19 mouse cellular contexts compared by ENCODE assay signal in the genomic region with DNA sequence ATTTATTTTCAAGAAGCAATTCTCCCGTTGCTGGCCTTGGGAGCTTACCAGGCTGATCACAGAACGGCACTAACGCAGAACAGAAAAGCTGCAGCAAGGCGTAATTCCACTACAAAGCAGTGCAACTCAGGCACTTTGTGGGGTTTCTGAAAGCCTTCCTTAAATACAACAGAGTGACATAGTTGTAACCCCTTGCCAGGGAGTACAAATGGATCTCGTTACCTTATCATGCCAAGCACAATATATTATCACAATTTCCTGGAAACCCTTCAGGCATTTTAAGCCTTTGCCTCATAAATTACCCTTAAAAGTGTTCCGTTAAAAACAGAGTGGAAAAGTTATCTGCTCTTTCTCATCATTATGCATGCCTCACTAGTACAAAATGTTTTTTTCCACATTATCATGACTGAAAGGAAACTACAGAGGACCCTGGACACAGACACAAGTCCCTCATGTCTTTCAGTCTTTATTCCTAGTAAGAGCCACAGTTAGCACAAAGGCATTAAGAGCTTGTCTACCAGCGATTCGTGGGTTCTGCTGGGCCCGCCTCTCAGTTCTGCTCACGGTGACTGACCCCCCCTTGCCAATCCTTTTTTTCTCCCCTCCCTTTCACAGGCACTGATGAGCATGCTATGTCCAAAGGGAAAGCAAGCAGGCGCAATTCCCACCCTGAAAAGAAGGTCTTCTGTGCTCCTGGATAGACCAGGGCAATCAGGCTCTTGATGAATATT. TPM values are rescaled to one million over a fixed set of nuclear protein-coding genes. Genes with fewer than 3 reads are reported as not detected.
A peak's percentile ranks its signal among the peaks of the same experiment; 100 is the strongest.
DNase-seq lines count a peak whose midpoint lies in the region; ATAC-seq lines count a peak whose summit lies in the region.
"Had no signal": no experiment of that assay in that cellular context is flagged by ENCODE, and none has a peak within 500 bp of the region (broad histone marks: within the 10 kb centered on the region; RNA-seq: fewer than 3 reads in every experiment).

No protein-coding gene starts in this region.

- H3K27me3 ChIP-seq in embryonic facial prominence, embryonic 11.5 days (ENCODE audit: control insufficient read depth, insufficient read depth, low read length), result no peaks in the 10 kb centered on the region
- H3K27me3 ChIP-seq in embryonic facial prominence, embryonic 10.5 days (replicated peaks; ENCODE audit: low read depth, poor library complexity, severe bottlenecking), result no peaks in the 10 kb centered on the region
- H3K27me3 ChIP-seq in kidney, embryonic 16.5 days (ENCODE audit: insufficient read depth, low read length), result no peaks in the 10 kb centered on the region
- H3K27me3 ChIP-seq: midbrain, embryonic 13.5 days had no signal

- 44% methylated on average over 11 of the region's 11 CpGs for WGBS in embryonic facial prominence, embryonic 11.5 days
- WGBS in embryonic facial prominence, embryonic 10.5 days, result 49% methylated on average over 11 of the region's 11 CpGs
- 14% methylated on average over 11 of the region's 11 CpGs for WGBS in kidney, embryonic 16.5 days

- no peaks in the 10 kb centered on the region for H3K9me3 ChIP-seq in embryonic facial prominence, embryonic 11.5 days (replicated peaks; ENCODE audit: control insufficient read depth, low read length)
- no peaks in the 10 kb centered on the region for H3K9me3 ChIP-seq in embryonic facial prominence, embryonic 10.5 days
- no peaks in the 10 kb centered on the region for H3K9me3 ChIP-seq in kidney, embryonic 16.5 days (ENCODE audit: low read length)
- H3K9me3 ChIP-seq: G1E had no signal

- H3K4me3 ChIP-seq in embryonic facial prominence, embryonic 11.5 days (ENCODE audit: low read depth, low read length), result no peak overlapping the region
- no peak overlapping the region for H3K4me3 ChIP-seq in embryonic facial prominence, embryonic 10.5 days
- no peak overlapping the region for H3K4me3 ChIP-seq in kidney, embryonic 16.5 days (ENCODE audit: low read length)
- H3K4me3 ChIP-seq: erythroblast, embryonic 14.5 days; midbrain, embryonic 13.5 days had no signal

- DNase-seq in embryonic facial prominence, embryonic 11.5 days (ENCODE audit: low spot score), result peak; percentile 23
- no peak for DNase-seq in embryonic facial prominence, embryonic 10.5 days (ENCODE audit: low spot score)
- DNase-seq in kidney, postnatal 4 days, result no peak
- DNase-seq in embryo, embryonic 11 days, result peak; percentile 36
- DNase-seq in thymus, postnatal 36 days, result no peak
- no peak for DNase-seq in thymus, postnatal 10 days (ENCODE audit: low spot score in 2 of 2)
- DNase-seq: cerebellum, postnatal 10 days; gastrocnemius, postnatal 14 days; layer of hippocampus, postnatal 36 days; liver; thymus, adult 18-20 months had no signal

- no peak overlapping the region for H3K27ac ChIP-seq in embryonic facial prominence, embryonic 11.5 days (replicated peaks; ENCODE audit: low read depth, low read length)
- H3K27ac ChIP-seq in embryonic facial prominence, embryonic 10.5 days (replicated peaks), result no peak overlapping the region
- peak overlapping the region; percentile 46 for H3K27ac ChIP-seq in kidney, embryonic 16.5 days (ENCODE audit: low read length)
- H3K27ac ChIP-seq: midbrain, embryonic 13.5 days had no signal

- no peak for ATAC-seq in embryonic facial prominence, embryonic 11.5 days (replicated peaks; ENCODE audit: insufficient number of reproducible peaks, low FRiP score, low TSS enrichment, low read depth)
- ATAC-seq in kidney, embryonic 16.5 days (ENCODE audit: low FRiP score, low TSS enrichment), result peak; percentile 35; the same call in 1 of the 2 replicates
- ATAC-seq in megakaryocyte progenitor cell, adult 5-6 weeks (replicated peaks; ENCODE audit: poor library complexity), result peak; percentile 17; the same call in 1 of the 2 replicates
- ATAC-seq: activated CD4-positive, CD25-positive, alpha-beta regulatory T cell, adult 4 months; lung, postnatal 0 days; midbrain, embryonic 13.5 days had no signal

- no peaks in the 10 kb centered on the region for H3K36me3 ChIP-seq in embryonic facial prominence, embryonic 11.5 days (replicated peaks; ENCODE audit: control insufficient read depth, insufficient read depth, low read depth, low read length)
- H3K36me3 ChIP-seq in embryonic facial prominence, embryonic 10.5 days (replicated peaks), result no peaks in the 10 kb centered on the region
- no peaks in the 10 kb centered on the region for H3K36me3 ChIP-seq in kidney, embryonic 16.5 days (ENCODE audit: insufficient read depth, low read length)
- H3K36me3 ChIP-seq: G1E; midbrain, embryonic 13.5 days had no signal

- H3K4me1 ChIP-seq in embryonic facial prominence, embryonic 11.5 days (ENCODE audit: control insufficient read depth, insufficient read depth, low read length), result no peaks in the 10 kb centered on the region
- H3K4me1 ChIP-seq in embryonic facial prominence, embryonic 10.5 days, result peaks cover 17% of the 10 kb centered on the region; the same call in 1 of the 2 replicates
- peaks cover 8% of the 10 kb centered on the region; the same call in 1 of the 2 replicates for H3K4me1 ChIP-seq in kidney, embryonic 16.5 days (ENCODE audit: insufficient read depth, low read length)

- no peak overlapping the region for H3K9ac ChIP-seq in embryonic facial prominence, embryonic 11.5 days (replicated peaks; ENCODE audit: low read length)
- H3K9ac ChIP-seq in kidney, embryonic 16.5 days (replicated peaks; ENCODE audit: low read length), result no peak overlapping the region
- H3K9ac ChIP-seq: midbrain, embryonic 13.5 days had no signal

- no peak overlapping the region for H3K4me2 ChIP-seq in embryonic facial prominence, embryonic 11.5 days (ENCODE audit: low read depth, low read length)
- H3K4me2 ChIP-seq in kidney, embryonic 16.5 days (replicated peaks; ENCODE audit: low read depth, low read length), result peak overlapping the region; percentile 7; the same call in 1 of the 2 replicates
- H3K4me2 ChIP-seq: midbrain, embryonic 13.5 days had no signal

RNA-seq across cellular contexts. Expression of a gene that starts 13.4 kb away (rescaled TPM):
- not detected in 2 replicates for polyA plus RNA-seq in embryonic facial prominence, embryonic 11.5 days (2014; fragmentation: Nextera tagmentation; extraction: Ambion mirVana)
- polyA plus RNA-seq in embryonic facial prominence, embryonic 10.5 days (2016; fragmentation: Nextera tagmentation; extraction: Ambion mirVana), result not detected in 2 replicates
- polyA plus RNA-seq in kidney, embryonic 16.5 days (2015; fragmentation: Nextera tagmentation; extraction: Ambion mirVana), result 0.09 and 0.10 TPM in 2 replicates
- 5.4 and 6.2 TPM in 2 replicates for total RNA-seq in megakaryocyte progenitor cell, adult 5-6 weeks (2015)
- 4.9 and 8.4 TPM in 2 replicates for total RNA-seq in megakaryocyte progenitor cell, adult 5-6 weeks (2017)
- polyA plus RNA-seq: erythroblast, embryonic 14.5 days; G1E; lung, postnatal 0 days; midbrain, embryonic 13.5 days; small intestine, adult 2 months had no signal

Comparison
In these comparisons a context has a peak if more than half of its experiments do, and no peak if none do; other contexts are left out.
1. DNase-seq: peak in embryonic facial prominence, embryonic 11.5 days (single experiment) and embryo, embryonic 11 days (single experiment); none in embryonic facial prominence, embryonic 10.5 days (single experiment), kidney, postnatal 4 days (0 of 2), thymus, postnatal 36 days (0 of 2) and thymus, postnatal 10 days (0 of 2).